Mouse (Mus musculus) ES-Bruce4 (cell line): ENCODE measurements at regions not wholly inside any gene's neighbourhood (a gene's known extent, or its start where the extent isn't known, plus 50 kb on each side); places are given as distances from the start of the nearest gene placed in this dataset.

Source experiments
- EP300 ChIP-seq: IDR thresholded peaks from 2 replicates; pipeline ENCODE4 v1.6.1; 2011; ENCODE audit warnings: low read depth, low read length; ENCODE audit not compliant: insufficient read depth
- POLR2A ChIP-seq: IDR thresholded peaks from one replicate; pipeline ENCODE4 v1.8.1; 2011; ENCODE audit warnings: low read length; ENCODE audit not compliant: insufficient read depth

DNA sequence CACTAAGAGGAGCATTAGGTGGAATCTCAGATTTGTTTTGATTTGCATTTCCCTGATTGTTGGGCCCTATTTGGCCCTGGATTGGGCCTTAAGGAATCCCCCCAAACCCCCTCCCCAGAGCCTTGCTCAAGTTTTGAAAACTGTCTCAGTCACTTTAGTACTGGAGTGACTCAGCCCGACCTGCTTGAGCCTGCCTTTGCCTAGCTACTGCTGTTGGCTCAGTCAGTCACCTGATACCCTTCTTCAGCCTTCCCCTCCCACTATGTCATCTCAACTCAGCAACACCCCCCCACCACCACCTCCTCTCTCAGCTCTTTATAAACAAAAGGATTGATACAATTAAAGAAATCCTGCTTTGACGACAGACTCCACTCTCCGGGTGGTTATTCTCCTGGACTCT is 694.5 kb upstream of the Slc8a1 start:
- TF ChIP-seq EP300, result no peak
- no peak for TF ChIP-seq POLR2A
